Mouse (Mus musculus) CD4-positive, CD25-positive, alpha-beta regulatory T cell (primary cell): ENCODE data around the gene Trap1a. TPM values are rescaled to one million over a fixed set of nuclear protein-coding genes. Genes with fewer than 3 reads are reported as not detected.

Experiments used
- polyA plus RNA-seq: library from polyadenylated mRNA; unstranded; fragments of 100-300 nt; shearing (Covaris generic); gene quantifications from one replicate; pipeline ENCODE4 v1.2.1, GENCODE M21; 2017

Trap1a gene
- not detected for polyA plus RNA-seq

DNA sequence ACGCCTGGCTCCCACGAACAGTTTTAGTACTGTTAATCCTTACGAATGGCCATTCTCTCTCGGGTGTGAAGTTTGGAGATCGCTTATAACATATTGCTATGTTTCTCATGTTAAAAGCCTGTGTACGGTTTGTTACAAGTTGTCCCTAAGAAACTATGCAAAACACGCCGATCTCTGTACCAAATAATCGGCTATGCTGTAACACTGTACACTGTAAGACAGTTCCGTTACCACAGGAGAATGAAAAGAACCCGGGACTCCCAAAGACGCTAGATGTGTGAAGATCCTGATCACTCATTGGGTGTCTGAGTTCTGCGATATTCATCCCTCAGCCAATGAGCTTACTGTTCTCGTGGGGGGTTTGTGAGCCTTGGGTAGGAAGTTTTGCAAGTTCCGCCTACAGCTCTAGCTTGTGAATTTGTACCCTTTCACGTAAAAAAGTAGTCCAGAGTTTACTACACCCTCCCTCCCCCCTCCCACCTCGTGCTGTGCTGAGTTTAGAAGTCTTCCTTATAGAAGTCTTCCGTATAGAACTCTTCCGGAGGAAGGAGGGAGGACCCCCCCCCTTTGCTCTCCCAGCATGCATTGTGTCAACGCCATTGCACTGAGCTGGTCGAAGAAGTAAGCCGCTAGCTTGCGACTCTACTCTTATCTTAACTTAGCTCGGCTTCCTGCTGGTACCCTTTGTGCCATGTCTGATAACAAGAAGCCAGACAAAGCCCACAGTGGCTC lies at the start of gene Trap1a:
TSS of gene Trap1a (plus strand) at position 421 of the 732 bp plus-strand sequence.

Other genes with a start within 250 kb of the Trap1a start
- not detected for gene Serpina7, start 248.4 kb upstream of the Trap1a start, polyA plus RNA-seq
- not detected for gene 4930513O06Rik, start 247.4 kb upstream of the Trap1a start, polyA plus RNA-seq
- not detected for gene 4933428M09Rik, start 154.5 kb upstream of the Trap1a start, polyA plus RNA-seq
- gene Mum1l1, start 123.6 kb upstream of the Trap1a start, polyA plus RNA-seq, result not detected
- gene D330045A20Rik, start 146.7 kb downstream of the Trap1a start, polyA plus RNA-seq, result 0.17 TPM
- gene Rnf128, start 229.6 kb downstream of the Trap1a start, polyA plus RNA-seq, result 3.9 TPM